Mouse (Mus musculus) hindbrain, postnatal 0 days (tissue): ENCODE results near the gene Tcf20. TPM values are rescaled to one million over a fixed set of nuclear protein-coding genes. Genes with fewer than 3 reads are reported as not detected.

Experiments
- ATAC-seq: fragments of 200-750 bp; cut with Nextera tagmentation; 2 replicates; pipeline ENCODE4 v1.8.0; 2017; ENCODE audit warnings: mild to moderate bottlenecking, moderate TSS enrichment, moderate library complexity
- DNase-seq: peaks from one replicate; pipeline ENCODE4 v3.0.0-alpha.2; 2015; ENCODE audit warnings: low spot score
- H3K27ac ChIP-seq: fragments of 300-500 bp; sonication (generic); 2 replicates; pipeline ENCODE4 v1.5.1; 2014; ENCODE audit warnings: mild to moderate bottlenecking
- H3K27me3 ChIP-seq: fragments of 300-500 bp; sonication (generic); 2 replicates; pipeline ENCODE4 v1.6.1; 2014; ENCODE audit warnings: low read length, mixed read lengths; ENCODE audit not compliant: insufficient read depth
- H3K36me3 ChIP-seq: fragments of 300-500 bp; sonication (generic); 2 replicates; pipeline ENCODE4 v1.6.1; 2014; ENCODE audit warnings: low read length, mixed read lengths; ENCODE audit not compliant: insufficient read depth
- H3K4me1 ChIP-seq: fragments of 300-500 bp; sonication (generic); 2 replicates; pipeline ENCODE4 v1.6.1; 2014; ENCODE audit warnings: antibody characterized with exemption, low read length, mixed read lengths; ENCODE audit not compliant: insufficient read depth
- H3K4me2 ChIP-seq: fragments of 300-500 bp; sonication (generic); 2 replicates; pipeline ENCODE4 v1.6.1; 2014; ENCODE audit warnings: low read depth, mild to moderate bottlenecking, low read length, moderate library complexity, mixed read lengths
- H3K4me3 ChIP-seq: fragments of 300-500 bp; sonication (generic); 2 replicates; pipeline ENCODE4 v1.5.1; 2014; ENCODE audit warnings: low read length
- H3K9ac ChIP-seq: fragments of 300-500 bp; sonication (generic); replicated peaks from 2 replicates; pipeline ENCODE4 v1.6.1; 2014; ENCODE audit warnings: mild to moderate bottlenecking, low read length, moderate library complexity, mixed read lengths
- H3K9me3 ChIP-seq: fragments of 300-500 bp; sonication (generic); 2 replicates; pipeline ENCODE4 v1.6.1; 2016; ENCODE audit warnings: low read length, mixed read lengths
- CTCF ChIP-seq: IDR thresholded peaks from 2 replicates; pipeline ENCODE4 v1.5.1; 2016; ENCODE audit warnings: antibody characterized with exemption, control low read depth, low read depth
- WGBS: fragments of 180-500 bp; shearing (Covaris S2); extraction: QIAGEN DNeasy Blood & Tissue Kit; methylation state at CpG from one replicate; pipeline ENCODE4 v1.1.7; 2014; 5-methylcytosine and 5-hydroxymethylcytosine counted together
- polyA plus RNA-seq: library from polyadenylated mRNA; unstranded; fragments of >200 nt; fragmentation: Nextera tagmentation; extraction: Ambion mirVana; gene quantifications from 2 replicates; pipeline ENCODE4 v1.2.1, GENCODE M21; 2015
- total RNA-seq: library from RNA; depleted of rRNA; stranded (reverse); fragments of >200 nt; gene quantifications from 2 replicates; pipeline ENCODE4 v1.2.3, GENCODE M21; 2014; rRNA removed

The Tcf20 gene
- total RNA-seq (89.2 and 98.3 TPM in 2 replicates), polyA plus RNA-seq (8.6 and 8.8 TPM in 2 replicates)

- H3K4me3 ChIP-seq, result peak within 1 kb of the TSS; percentile 38
- TF ChIP-seq CTCF, result no peak
- DNase-seq, result peak; percentile 93
- peak within 1 kb of the TSS; percentile 80 for H3K4me2 ChIP-seq
- no peaks in the 10 kb centered on the region for H3K36me3 ChIP-seq
- H3K9me3 ChIP-seq, result no peaks in the 10 kb centered on the region
- under 1% methylated on average over 20 of the region's 20 CpGs for WGBS
- peaks cover 15% of the 10 kb centered on the region; the same call in 1 of the 2 replicates for H3K27me3 ChIP-seq
- H3K27ac ChIP-seq, result no peak within 1 kb of the TSS
- peak; percentile 89 for ATAC-seq
- H3K4me1 ChIP-seq, result peaks cover 30% of the 10 kb centered on the region
- peak within 1 kb of the TSS; percentile 33 for H3K9ac ChIP-seq
Observed at GRCm38 (mm10) chr15:82987732-82988112, at the start of gene Tcf20. TSS of gene Tcf20 (minus strand) at chr15:82987872.

GRCm38 (mm10) chr15:83036900-83037519, 49.3 kb upstream of the Tcf20 start:
- Histone ChIP-seq H3K27ac (0 out of 2 replicates have a peak overlapping the region, but pooled peaks have one; percentile 8), H3K4me1 (peaks cover 27% of the 10 kb centered on the region), H3K9me3 (no peaks in the 10 kb centered on the region), H3K27me3 (no peaks in the 10 kb centered on the region), H3K9ac (no peak overlapping the region), H3K36me3 (no peaks in the 10 kb centered on the region), H3K4me3 (no peak overlapping the region), H3K4me2 (no peak overlapping the region)
- WGBS, result 52% methylated on average over 14 of the region's 14 CpGs
- ATAC-seq (no peak), DNase-seq (peak; percentile 70)
- no peak for TF ChIP-seq CTCF

GRCm38 (mm10) chr15:83036089-83036488, 48.4 kb upstream of the Tcf20 start:
- TF ChIP-seq CTCF, result no peak
- Histone ChIP-seq H3K4me1 (peaks cover 27% of the 10 kb centered on the region), H3K9me3 (no peaks in the 10 kb centered on the region), H3K4me2 (no peak overlapping the region), H3K4me3 (no peak overlapping the region), H3K36me3 (no peaks in the 10 kb centered on the region), H3K27ac (no peak overlapping the region), H3K9ac (no peak overlapping the region), H3K27me3 (no peaks in the 10 kb centered on the region)
- DNase-seq (no peak), ATAC-seq (no peak)
- 66% methylated on average over 7 of the region's 7 CpGs for WGBS

GRCm38 (mm10) chr15:83034275-83034977, 46.8 kb upstream of the Tcf20 start:
- 5% methylated on average over 17 of the region's 17 CpGs for WGBS
- no peak overlapping the region for H3K9ac ChIP-seq
- no peak overlapping the region for H3K4me3 ChIP-seq
- H3K4me1 ChIP-seq, result peaks cover 27% of the 10 kb centered on the region
- no peak for TF ChIP-seq CTCF
- peak overlapping the region; percentile 48; the same call in 1 of the 2 replicates for H3K27ac ChIP-seq
- peak overlapping the region; percentile 38 for H3K4me2 ChIP-seq
- H3K36me3 ChIP-seq, result no peaks in the 10 kb centered on the region
- no peaks in the 10 kb centered on the region for H3K27me3 ChIP-seq
- DNase-seq, result peak; percentile 85
- ATAC-seq, result peak; percentile 67
- H3K9me3 ChIP-seq, result no peaks in the 10 kb centered on the region

- Histone ChIP-seq H3K4me2 (peak within 1 kb of the TSS; percentile 38; the same call in 1 of the 2 replicates), H3K4me3 (no peak within 1 kb of the TSS), H3K4me1 (peaks cover 27% of the 10 kb centered on the region), H3K36me3 (no peaks in the 10 kb centered on the region), H3K27me3 (no peaks in the 10 kb centered on the region), H3K9me3 (no peaks in the 10 kb centered on the region), H3K27ac (peak within 1 kb of the TSS; percentile 48; the same call in 1 of the 2 replicates), H3K9ac (no peak within 1 kb of the TSS)
- 0 out of 2 replicates have a peak, but pooled peaks have one; percentile 14 for TF ChIP-seq CTCF
- ATAC-seq (no peak), DNase-seq (peak; percentile 50)
- 22% methylated on average over 17 of the region's 17 CpGs for WGBS
Observed at GRCm38 (mm10) chr15:83032981-83033541, 45.4 kb upstream of the Tcf20 start, which contains the start of gene Nfam1. TSS of gene Nfam1 (minus strand) at chr15:83033306.

- TF ChIP-seq CTCF, result no peak
- no peak overlapping the region for H3K4me2 ChIP-seq
- no peak overlapping the region for H3K4me3 ChIP-seq
- WGBS, result 57% methylated on average over 4 of the region's 4 CpGs
- no peaks in the 10 kb centered on the region for H3K27me3 ChIP-seq
- ATAC-seq (no peak), DNase-seq (no peak)
- no peaks in the 10 kb centered on the region for H3K36me3 ChIP-seq
- no peak overlapping the region for H3K27ac ChIP-seq
- no peak overlapping the region for H3K9ac ChIP-seq
- peaks cover 27% of the 10 kb centered on the region for H3K4me1 ChIP-seq
- H3K9me3 ChIP-seq, result no peaks in the 10 kb centered on the region
Observed at GRCm38 (mm10) chr15:83030884-83031283, 43.2 kb upstream of the Tcf20 start.
